Mouse (Mus musculus): ENCODE measurements at regions not wholly inside any gene's neighbourhood (a gene's known extent, or its start where the extent isn't known, plus 50 kb on each side); places are given as distances from the start of the nearest gene placed in this dataset.

DNA sequence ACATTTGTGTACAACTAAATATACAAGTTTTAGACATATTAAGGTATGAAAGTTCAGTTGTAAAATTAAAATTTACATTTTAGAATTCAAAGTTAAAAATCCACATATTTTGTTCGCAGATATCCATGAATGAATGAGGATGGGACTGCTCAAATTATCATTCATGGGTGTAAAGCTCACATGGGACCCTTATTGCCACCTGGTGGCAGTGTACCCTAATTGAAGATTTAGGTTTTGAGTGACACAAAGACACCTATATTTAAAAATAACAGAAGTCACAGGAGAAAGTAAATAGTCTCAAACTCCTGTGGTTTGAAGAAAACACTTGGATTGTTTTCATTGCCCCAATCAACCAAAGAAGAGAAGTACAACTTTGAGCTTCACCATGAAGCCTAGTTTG, 492.8 kb upstream of the A1bg start:
- H3K36me3 ChIP-seq = no peaks in the 10 kb centered on the region
- no peaks in the 10 kb centered on the region for H3K4me1 ChIP-seq (replicated peaks)
- no peaks in the 10 kb centered on the region for H3K27me3 ChIP-seq
- 70% methylated on average over 1 of the region's 1 CpGs for WGBS
- H3K27ac ChIP-seq = no peak overlapping the region
- no peak for ATAC-seq
- H3K4me2 ChIP-seq (replicated peaks) = no peak overlapping the region
- H3K9me3 ChIP-seq = no peaks in the 10 kb centered on the region
- no peak overlapping the region for H3K4me3 ChIP-seq (replicated peaks)
- no peak overlapping the region for H3K9ac ChIP-seq (replicated peaks)

DNA sequence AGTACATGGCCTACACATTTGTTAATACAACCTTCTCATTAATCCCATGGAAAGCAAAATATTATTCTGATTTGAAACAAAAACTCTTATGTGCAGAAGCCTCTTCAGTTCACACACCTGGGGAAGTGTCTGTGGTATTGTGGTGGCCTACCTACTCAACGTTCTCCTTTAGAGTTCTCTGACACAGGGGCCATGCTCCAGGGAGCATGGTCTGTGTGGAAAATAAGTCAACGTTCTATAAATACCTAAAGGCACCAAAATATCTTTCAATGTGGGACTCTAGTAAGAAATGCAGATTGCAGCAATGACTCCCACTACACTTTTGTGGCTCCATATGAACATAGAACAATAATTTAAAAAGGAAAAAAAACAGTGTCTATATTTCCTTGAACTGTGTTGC, 489.0 kb upstream of the A1bg start:
- ATAC-seq = no peak

DNA sequence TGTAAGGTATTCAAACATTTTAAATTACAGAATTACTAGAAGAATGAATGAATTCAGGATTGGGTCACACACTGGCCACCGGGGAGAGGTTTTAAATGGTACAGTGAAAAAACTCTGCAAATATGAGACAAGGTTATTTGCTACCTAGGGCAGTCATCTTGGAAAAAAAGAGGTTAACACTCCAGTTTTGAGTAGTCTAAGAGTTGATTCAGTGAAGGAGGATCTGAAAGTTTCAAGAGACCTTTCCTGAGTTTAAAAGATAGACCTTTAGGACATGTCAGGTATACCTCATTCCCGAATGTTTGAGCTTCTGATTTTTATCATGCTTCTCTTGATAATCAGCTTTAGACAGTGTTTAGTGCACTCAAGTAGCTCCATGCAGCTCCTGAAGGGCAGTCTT, 488.0 kb upstream of the A1bg start:
- WGBS = 95% methylated on average over 2 of the region's 2 CpGs
- ATAC-seq = no peak

More for the DNA sequence above, 489.0 kb upstream of the A1bg start:
- H3K4me2 ChIP-seq (replicated peaks) = no peak overlapping the region
- H3K36me3 ChIP-seq = no peaks in the 10 kb centered on the region
- no peaks in the 10 kb centered on the region for H3K4me1 ChIP-seq (replicated peaks)
- no peaks in the 10 kb centered on the region for H3K27me3 ChIP-seq
- no peak overlapping the region for H3K9ac ChIP-seq (replicated peaks)
- no peak overlapping the region for H3K27ac ChIP-seq
- H3K4me3 ChIP-seq (replicated peaks) = no peak overlapping the region
- 92% methylated on average over 2 of the region's 2 CpGs for WGBS
- no peaks in the 10 kb centered on the region for H3K9me3 ChIP-seq

DNA sequence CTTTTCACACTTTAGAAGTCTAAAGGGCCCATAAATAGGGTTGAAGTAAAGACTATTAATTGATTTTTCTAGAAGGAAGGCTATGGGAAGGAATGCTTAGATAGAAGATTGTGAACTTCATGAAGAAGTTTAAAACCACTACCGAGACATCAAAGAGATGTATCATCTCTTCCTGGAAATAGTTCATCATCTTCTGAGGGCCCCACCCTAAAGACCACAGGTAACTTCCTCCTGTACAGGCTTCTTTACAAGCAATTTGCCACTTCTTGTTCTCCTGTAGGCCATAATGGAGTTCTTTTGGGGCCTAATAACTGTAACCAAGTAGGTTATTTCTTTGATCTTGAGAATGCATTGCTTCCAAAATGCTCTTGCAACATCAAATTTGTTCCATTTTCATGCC, 485.8 kb upstream of the A1bg start:
- WGBS = 100% methylated on average over 1 of the region's 1 CpGs
- ATAC-seq = no peak
- Histone ChIP-seq H3K36me3 (no peaks in the 10 kb centered on the region), H3K27me3 (no peaks in the 10 kb centered on the region), H3K4me2 (replicated peaks) (no peak overlapping the region), H3K4me3 (replicated peaks) (no peak overlapping the region), H3K27ac (no peak overlapping the region), H3K9me3 (no peaks in the 10 kb centered on the region), H3K4me1 (replicated peaks) (no peaks in the 10 kb centered on the region), H3K9ac (replicated peaks) (no peak overlapping the region)

More for the DNA sequence above, 488.0 kb upstream of the A1bg start:
- H3K9me3 ChIP-seq = no peaks in the 10 kb centered on the region
- H3K4me1 ChIP-seq (replicated peaks) = no peaks in the 10 kb centered on the region
- no peaks in the 10 kb centered on the region for H3K27me3 ChIP-seq
- H3K9ac ChIP-seq (replicated peaks) = no peak overlapping the region
- H3K4me3 ChIP-seq (replicated peaks) = no peak overlapping the region
- H3K27ac ChIP-seq = no peak overlapping the region
- no peak overlapping the region for H3K4me2 ChIP-seq (replicated peaks)
- H3K36me3 ChIP-seq = no peaks in the 10 kb centered on the region

DNA sequence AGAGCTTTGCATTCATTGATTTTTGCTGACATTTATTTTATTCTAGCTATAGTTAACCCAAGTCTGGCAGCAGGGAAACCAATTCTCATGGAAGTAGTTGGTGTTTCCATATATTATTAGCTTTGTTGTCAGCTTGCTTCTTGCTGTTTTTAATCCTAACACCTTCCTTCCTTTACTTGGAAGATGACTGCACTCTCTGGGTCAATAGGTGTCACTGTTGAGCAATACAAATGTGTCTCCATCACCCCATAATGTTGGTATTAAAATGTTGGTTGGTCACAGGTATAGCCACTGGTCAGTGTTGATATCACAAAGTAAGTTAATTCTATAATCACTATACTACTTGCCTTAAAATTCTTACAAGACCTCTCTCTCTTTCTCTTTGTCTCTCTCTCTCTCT, 477.9 kb upstream of the A1bg start:
- no peak overlapping the region for H3K4me3 ChIP-seq (replicated peaks)

DNA sequence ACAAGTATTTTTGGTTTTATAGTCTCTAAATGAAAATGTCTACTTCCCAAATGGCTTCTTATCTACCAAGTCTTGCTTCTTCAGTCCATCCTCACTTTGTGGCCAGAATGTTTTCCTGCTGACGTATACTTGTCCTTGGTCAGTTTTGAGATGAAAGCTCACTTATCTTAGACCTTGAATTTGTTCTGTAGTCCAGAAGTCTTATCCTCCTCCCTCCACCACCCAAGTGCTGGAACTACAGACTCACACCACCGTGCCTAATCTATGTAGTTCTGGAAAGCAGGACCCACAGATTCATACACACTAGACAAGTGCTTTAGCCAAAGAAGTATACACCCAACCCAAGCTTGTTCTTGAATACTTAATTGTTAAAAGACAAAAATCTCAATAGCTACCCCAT, 477.2 kb upstream of the A1bg start:
- H3K4me1 ChIP-seq (replicated peaks) = peaks cover 8% of the 10 kb centered on the region; the same call in 1 of the 2 replicates
- ATAC-seq = no peak
- H3K9me3 ChIP-seq = no peaks in the 10 kb centered on the region
- no peak overlapping the region for H3K9ac ChIP-seq (replicated peaks)
- H3K27me3 ChIP-seq = no peaks in the 10 kb centered on the region
- no peak overlapping the region for H3K4me2 ChIP-seq (replicated peaks)
- H3K27ac ChIP-seq = no peak overlapping the region
- H3K4me3 ChIP-seq (replicated peaks) = no peak overlapping the region
- no peaks in the 10 kb centered on the region for H3K36me3 ChIP-seq
- WGBS = 82% methylated on average over 2 of the region's 2 CpGs

More for the DNA sequence above, 477.9 kb upstream of the A1bg start:
- H3K36me3 ChIP-seq = no peaks in the 10 kb centered on the region
- H3K4me2 ChIP-seq (replicated peaks) = no peak overlapping the region
- H3K27me3 ChIP-seq = no peaks in the 10 kb centered on the region
- H3K9me3 ChIP-seq = no peaks in the 10 kb centered on the region
- no peak overlapping the region for H3K27ac ChIP-seq
- ATAC-seq = no peak
- no peak overlapping the region for H3K9ac ChIP-seq (replicated peaks)
- H3K4me1 ChIP-seq (replicated peaks) = peaks cover under 1% of the 10 kb centered on the region; the same call in 1 of the 2 replicates

DNA sequence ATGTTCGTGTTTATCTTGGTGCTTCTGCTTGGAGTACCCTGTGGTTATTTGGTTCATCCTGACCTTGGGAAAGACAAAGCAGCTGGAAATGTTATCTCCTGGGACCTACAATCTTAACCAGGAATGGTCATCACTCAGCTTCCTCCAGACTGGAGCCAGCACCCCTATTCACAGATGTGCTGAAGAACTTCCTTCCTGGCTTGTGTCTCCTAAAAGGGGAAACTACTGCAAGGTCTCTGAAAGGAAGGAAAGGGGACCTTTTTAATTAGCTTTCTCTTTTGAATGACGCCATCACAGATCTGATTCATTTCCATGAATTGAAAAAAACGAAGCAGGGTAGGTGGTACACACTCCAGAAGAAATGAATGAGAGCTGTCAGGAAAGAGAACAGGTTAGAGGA, 476.0 kb upstream of the A1bg start:
- no peaks in the 10 kb centered on the region for H3K27me3 ChIP-seq
- 83% methylated on average over 3 of the region's 3 CpGs for WGBS
- ATAC-seq = no peak
- no peak overlapping the region for H3K27ac ChIP-seq
- no peaks in the 10 kb centered on the region for H3K9me3 ChIP-seq
- no peak overlapping the region for H3K4me2 ChIP-seq (replicated peaks)
- no peaks in the 10 kb centered on the region for H3K36me3 ChIP-seq
- H3K9ac ChIP-seq (replicated peaks) = no peak overlapping the region
- H3K4me1 ChIP-seq (replicated peaks) = peaks cover 10% of the 10 kb centered on the region; the same call in 1 of the 2 replicates
- H3K4me3 ChIP-seq (replicated peaks) = no peak overlapping the region

DNA sequence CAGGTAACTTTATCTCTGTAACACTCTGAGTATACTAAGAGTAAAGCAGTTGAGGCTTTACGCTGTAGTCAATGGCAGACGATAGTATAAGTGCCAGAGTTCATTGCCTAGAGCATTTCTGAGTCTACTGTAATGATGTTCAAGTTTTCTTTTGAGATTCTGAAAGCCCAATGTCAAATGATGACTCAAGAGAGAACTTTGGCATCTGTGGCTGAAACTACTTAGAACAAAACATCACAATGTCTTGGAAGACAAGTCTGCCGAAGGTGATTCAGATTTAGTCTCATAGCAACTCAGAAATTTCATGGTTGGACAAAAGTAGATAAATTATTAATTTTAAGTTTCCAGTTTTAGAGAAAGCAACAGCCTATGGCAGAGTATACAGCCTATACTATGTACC, 474.2 kb upstream of the A1bg start:
- Histone ChIP-seq H3K4me3 (replicated peaks) (no peak overlapping the region), H3K9me3 (no peaks in the 10 kb centered on the region), H3K36me3 (no peaks in the 10 kb centered on the region), H3K9ac (replicated peaks) (no peak overlapping the region), H3K27ac (no peak overlapping the region), H3K4me1 (replicated peaks) (peaks cover 10% of the 10 kb centered on the region; the same call in 1 of the 2 replicates), H3K27me3 (no peaks in the 10 kb centered on the region), H3K4me2 (replicated peaks) (no peak overlapping the region)
- ATAC-seq = no peak
- 93% methylated on average over 3 of the region's 3 CpGs for WGBS

DNA sequence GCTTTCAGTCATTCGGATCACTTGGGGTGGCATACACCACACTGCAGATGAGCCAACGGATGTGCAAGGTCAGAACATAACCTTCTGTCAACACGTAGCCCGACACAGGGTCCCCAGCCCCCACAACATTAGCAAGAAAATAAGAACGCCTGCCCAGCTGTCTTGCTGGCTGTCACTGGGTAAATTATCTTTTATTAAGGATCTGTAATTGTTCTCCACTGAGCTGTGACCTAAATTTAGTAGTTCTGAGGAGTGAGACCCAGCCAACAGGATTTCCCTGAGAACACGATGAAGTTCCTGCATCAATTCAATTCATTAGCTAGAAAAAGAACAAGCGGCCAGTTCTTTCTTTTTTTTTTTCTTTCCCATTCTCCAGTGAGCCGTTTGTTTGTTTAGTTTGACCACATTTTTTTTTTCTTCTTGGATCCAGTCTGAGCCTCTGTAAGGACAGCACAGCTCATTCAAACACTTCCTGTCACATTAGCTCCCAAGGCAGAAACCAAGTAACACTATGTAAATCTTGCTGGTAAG, 472.5 kb upstream of the A1bg start:
- H3K4me3 ChIP-seq (replicated peaks) = no peak overlapping the region
- H3K27ac ChIP-seq = no peak overlapping the region
- no peak overlapping the region for H3K4me2 ChIP-seq (replicated peaks)
- no peaks in the 10 kb centered on the region for H3K36me3 ChIP-seq
- 29% methylated on average over 8 of the region's 8 CpGs for WGBS
- peaks cover 10% of the 10 kb centered on the region; the same call in 1 of the 2 replicates for H3K4me1 ChIP-seq (replicated peaks)
- no peaks in the 10 kb centered on the region for H3K9me3 ChIP-seq
- ATAC-seq = peak; percentile 58; the same call in 1 of the 2 replicates
- H3K9ac ChIP-seq (replicated peaks) = no peak overlapping the region
- H3K27me3 ChIP-seq = no peaks in the 10 kb centered on the region

DNA sequence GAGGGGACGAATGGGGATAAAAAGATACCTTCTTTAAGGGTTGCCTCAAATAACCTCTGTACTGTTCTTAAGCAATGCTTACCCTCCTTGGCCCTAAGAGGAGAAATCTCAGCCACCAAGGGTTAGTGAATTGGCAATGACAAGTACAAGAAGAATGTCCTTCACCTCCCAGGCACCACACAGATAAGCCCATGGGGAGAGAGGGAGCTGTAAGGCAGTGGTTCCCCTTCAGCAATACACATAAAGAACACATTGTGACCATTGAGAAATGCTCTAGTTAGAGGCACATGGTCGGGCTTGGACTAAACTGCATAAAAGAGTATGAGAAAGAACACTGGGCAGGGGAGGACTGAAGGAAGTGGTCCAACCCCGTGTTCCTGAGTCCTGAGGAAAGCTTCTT, 457.9 kb upstream of the A1bg start:
- H3K27ac ChIP-seq = no peak overlapping the region
- WGBS = 64% methylated on average over 3 of the region's 3 CpGs

DNA sequence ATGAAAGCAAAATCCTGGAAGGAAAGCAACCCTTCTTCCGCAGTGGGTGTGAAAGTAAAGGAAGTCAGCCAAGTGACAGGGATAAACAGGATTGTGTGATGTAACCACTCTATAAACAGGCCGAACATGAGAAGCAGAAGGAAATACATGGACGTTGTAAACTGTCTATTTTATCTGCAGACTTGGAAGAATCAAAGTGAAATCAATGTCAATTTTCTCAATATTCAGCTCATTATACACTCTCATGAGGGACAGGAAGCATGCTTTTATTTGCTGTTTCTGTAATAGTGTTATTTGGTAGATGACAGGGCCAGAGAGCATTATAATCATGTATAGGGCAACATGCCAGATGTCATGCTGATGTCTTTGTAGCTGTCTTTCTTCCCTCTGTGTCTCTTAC, 443.5 kb upstream of the A1bg start:
- Histone ChIP-seq H3K4me1 (replicated peaks) (no peaks in the 10 kb centered on the region), H3K4me2 (replicated peaks) (no peak overlapping the region), H3K9ac (replicated peaks) (no peak overlapping the region), H3K27ac (no peak overlapping the region), H3K27me3 (no peaks in the 10 kb centered on the region), H3K36me3 (no peaks in the 10 kb centered on the region), H3K9me3 (no peaks in the 10 kb centered on the region), H3K4me3 (replicated peaks) (no peak overlapping the region)
- 73% methylated on average over 3 of the region's 3 CpGs for WGBS
- ATAC-seq = no peak

More for the DNA sequence above, 457.9 kb upstream of the A1bg start:
- H3K4me3 ChIP-seq (replicated peaks) = no peak overlapping the region
- no peaks in the 10 kb centered on the region for H3K27me3 ChIP-seq
- no peak overlapping the region for H3K4me2 ChIP-seq (replicated peaks)
- H3K9ac ChIP-seq (replicated peaks) = no peak overlapping the region
- no peaks in the 10 kb centered on the region for H3K9me3 ChIP-seq
- ATAC-seq = no peak
- no peaks in the 10 kb centered on the region for H3K4me1 ChIP-seq (replicated peaks)
- no peaks in the 10 kb centered on the region for H3K36me3 ChIP-seq

DNA sequence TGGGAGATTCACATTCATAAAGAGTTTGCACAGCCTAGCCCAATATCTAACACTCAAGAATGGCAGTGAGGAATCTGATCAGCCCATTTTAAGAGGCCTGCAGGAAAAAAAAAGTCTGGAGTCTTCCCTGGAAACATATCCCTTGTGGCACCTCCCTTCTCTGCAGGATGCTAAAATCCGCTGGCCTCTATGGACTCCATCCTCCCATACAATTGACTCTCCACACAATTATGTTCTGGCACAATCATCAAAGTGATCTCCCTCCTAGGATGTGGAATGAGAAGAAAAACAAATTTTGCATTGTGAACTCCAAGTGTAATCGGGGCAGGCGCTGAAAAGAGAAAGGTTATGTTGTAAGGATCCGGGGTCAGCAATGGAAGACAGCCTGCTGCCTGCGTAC, 442.7 kb upstream of the A1bg start:
- no peaks in the 10 kb centered on the region for H3K36me3 ChIP-seq
- no peak for ATAC-seq
- no peak overlapping the region for H3K4me2 ChIP-seq (replicated peaks)
- H3K4me1 ChIP-seq (replicated peaks) = no peaks in the 10 kb centered on the region
- H3K27me3 ChIP-seq = no peaks in the 10 kb centered on the region
- WGBS = 52% methylated on average over 5 of the region's 5 CpGs
- H3K4me3 ChIP-seq (replicated peaks) = no peak overlapping the region
- H3K27ac ChIP-seq = no peak overlapping the region
- no peaks in the 10 kb centered on the region for H3K9me3 ChIP-seq
- no peak overlapping the region for H3K9ac ChIP-seq (replicated peaks)

DNA sequence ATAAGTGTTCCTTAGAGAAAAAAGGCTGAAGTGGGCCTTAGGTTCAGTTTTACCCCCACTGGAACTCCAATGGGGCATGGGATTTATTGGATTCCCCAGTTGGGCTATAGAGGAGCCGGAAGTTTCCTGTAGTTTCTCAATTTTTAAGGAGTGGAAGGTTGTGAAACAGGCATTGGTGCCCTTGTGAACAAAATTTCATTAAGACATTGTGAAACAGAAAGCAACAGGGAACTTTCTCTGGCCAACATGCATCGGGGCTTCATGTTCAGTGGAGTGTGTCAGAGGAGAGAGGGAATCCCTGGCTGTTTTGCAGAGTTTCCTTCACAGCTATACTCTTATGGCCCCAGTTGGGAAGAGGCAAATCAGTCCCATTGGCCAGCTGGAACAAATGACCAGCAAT, 441.6 kb upstream of the A1bg start:
- Histone ChIP-seq H3K4me2 (replicated peaks) (no peak overlapping the region), H3K27ac (no peak overlapping the region), H3K27me3 (no peaks in the 10 kb centered on the region), H3K4me1 (replicated peaks) (no peaks in the 10 kb centered on the region), H3K36me3 (no peaks in the 10 kb centered on the region), H3K9ac (replicated peaks) (no peak overlapping the region), H3K9me3 (no peaks in the 10 kb centered on the region), H3K4me3 (replicated peaks) (no peak overlapping the region)
- no peak for ATAC-seq
- WGBS = 64% methylated on average over 2 of the region's 2 CpGs

Data from midbrain, embryonic 13.5 days (tissue).